Mouse (Mus musculus) megakaryocyte-erythroid progenitor cell, adult 5 weeks (primary cell): ENCODE results near the gene Ahnak. TPM values are rescaled to one million over a fixed set of nuclear protein-coding genes. Genes with fewer than 3 reads are reported as not detected.

Experiments
- polyA plus RNA-seq: library from polyadenylated mRNA; stranded (reverse); fragments of >175 nt; gene quantifications from 2 replicates; pipeline ENCODE4 v1.2.3, GENCODE M21; 2012

Ahnak gene
- polyA plus RNA-seq: 19.1 and 29.1 TPM in 2 replicates

DNA sequence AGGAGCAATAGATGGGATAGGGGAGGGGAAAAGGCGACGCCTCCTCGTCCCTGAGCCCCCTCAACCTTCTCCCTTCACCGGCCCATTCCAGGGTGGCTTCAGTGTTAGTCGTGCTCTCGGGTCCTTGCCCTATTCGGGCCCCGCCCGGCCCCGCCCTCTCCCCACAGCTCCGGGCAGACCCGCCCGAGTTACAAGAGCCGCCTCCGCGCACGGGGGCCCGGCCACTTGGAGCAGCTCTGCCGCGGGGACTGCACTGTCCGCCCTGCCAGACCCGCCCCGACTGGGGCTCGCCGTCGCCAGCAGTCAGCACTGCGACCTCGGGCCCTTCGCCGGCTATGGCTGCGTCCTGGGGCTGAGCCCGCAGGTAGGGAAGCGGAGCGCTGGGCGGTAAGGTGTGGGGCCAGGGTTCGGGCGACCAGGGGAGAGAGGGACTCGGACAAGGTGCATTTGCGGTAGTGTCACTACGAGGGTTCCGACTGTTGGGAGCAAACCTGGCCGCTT lies at the start of gene Ahnak:
Ahnak (plus strand) TSS at position 219 of the 501 bp plus-strand sequence.

DNA sequence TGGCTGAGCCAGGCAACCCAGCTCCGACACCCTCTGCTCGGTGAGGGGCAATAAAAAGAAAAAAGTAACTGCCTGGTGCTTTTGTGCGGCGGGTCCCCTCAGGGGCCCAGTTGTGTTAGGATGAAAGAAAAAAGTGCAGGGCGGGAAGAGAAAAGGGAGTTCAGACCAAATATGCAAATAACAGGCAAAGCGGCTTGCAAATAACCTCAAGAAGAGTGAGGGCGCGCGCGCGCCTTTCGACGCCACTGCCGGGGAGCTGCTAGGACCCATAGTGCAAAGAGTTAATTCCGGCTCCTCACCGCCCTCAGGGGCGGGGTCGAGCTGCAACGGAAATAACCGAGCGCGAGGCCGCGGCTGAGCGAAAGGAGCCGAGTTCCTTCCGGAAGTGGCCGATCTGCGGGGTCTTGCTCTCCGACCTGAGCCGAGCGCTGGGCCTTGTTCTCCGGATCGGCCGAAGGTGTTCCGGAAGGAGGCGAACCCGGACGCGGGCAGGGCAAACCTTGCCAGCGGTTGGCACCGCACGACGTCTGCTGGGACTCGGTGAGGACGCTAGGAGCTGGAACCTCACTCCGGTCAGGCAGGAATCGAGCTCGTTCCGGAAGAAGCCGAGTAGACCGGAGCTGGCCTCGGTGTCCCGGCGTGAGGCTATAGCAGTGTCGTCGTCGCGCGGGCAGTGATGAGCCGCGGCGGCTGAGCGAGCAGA lies 47.4 kb upstream of the Ahnak start, which contains the start of gene Mta2:
Mta2 (plus strand) TSS at position 361 of the 703 bp plus-strand sequence.

DNA sequence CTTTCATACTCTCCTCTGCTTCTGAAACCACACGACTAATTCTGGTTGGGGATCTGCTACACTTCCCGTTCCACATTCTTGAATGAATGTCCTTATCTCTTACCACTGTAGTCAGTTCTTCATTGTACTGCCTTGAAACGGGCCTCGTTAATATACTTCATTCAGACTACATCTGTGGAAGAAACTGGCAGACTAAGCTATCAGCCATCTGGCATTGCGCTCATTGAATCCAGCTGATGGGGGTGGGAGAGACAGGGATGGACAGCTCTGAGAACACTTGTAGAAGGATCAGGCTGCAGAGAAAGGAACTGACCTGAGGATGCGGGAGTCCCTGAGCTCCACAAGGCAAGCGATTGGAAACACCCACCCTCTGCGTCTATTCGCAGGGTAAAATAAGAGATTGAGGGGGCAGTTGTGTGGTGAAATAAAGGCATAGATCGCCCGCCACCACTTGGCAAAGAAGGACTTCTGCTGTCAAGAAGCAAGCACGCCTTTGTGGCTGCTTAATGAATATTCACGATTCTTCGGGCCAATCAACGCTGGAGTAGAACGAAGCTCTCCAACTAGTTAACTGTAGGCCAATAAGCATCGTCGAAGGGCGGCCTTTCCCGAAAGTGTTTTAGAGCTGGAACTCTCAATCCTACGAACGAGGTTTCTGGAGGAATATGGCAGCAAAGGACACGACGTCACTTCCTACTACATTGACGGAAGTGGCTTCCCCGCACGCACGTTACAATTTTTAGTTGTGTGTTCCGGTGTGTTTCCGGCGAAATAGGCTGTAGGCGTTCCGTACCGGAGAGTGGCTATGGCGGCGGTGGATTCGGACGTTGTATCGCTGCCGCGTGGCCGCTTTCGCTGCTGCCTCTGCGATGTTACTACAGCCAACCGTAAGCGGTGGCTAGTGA lies 35.7 kb upstream of the Ahnak start, which contains the start of gene Tut1:
Tut1 (plus strand) TSS at position 713 of the 905 bp plus-strand sequence.

DNA sequence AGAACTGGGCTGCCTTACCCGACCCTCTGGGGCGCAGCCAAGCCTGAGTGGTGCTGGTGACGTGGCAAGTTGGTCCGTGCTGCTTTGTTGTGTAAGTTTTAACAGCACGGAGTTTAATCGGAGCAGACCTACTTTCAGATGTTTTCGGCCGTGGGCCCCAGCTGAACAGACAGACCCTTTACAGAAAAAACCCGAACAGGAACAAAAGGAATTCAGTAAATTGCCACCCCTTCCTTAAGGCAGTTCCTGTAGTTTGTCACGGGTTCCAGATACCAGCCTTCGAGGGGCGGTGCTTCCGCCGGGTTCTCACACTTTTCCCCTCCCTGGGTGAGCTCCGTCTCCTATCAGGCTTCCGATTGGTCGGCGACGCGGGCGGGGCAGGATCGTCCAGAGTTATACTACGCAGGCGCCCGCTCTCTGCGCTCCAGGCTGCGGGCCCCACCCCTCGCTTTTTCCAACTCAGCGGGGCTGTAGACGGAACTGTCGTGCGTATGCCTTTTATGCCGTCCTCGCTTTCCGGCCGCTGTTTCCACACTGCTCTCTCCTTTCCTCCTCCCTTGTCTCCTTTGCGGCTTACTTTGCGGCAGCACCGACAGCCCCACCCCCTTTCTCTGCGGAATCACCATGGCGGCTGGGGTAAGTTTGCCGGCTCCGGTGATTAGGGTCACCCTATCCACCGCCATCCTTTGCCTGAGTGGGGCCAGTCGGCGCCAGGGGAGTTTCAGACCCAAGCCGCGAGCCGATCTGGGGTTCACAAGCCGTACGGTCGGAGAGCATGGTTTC lies 22.3 kb upstream of the Ahnak start, which contains the start of gene Eef1g:
Eef1g (plus strand) TSS at position 452 of the 783 bp plus-strand sequence.

DNA sequence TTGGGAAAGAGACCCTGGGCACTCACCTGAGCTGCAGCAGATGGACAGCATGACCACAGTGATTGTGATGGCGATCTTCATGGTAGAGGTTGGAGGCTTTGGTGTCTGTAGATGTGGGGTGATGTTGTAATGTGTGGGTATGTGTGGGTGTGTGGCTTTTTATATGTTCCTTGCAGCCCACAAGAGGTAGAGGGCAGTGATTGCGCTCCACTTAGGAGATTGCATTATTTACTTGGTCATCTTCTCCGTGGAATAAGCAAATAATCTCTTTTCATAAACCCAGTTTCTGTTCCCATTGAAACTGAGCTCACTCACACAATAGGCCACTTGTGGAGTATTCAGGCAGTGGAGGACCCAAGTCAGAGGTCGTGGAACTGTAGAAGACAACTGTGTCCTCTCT lies 98.7 kb downstream of the Ahnak start, which contains the start of gene Scgb1a1:
Scgb1a1 (minus strand) TSS at position 138 of the 400 bp plus-strand sequence.

Other genes starting within 250 kb of the Ahnak start
- gene 1700092M07Rik, start 248.6 kb upstream of the Ahnak start, polyA plus RNA-seq: 1.1 and 2.8 TPM in 2 replicates
- 24.2 and 27.7 TPM in 2 replicates for gene Stx5a, start 247.9 kb upstream of the Ahnak start, polyA plus RNA-seq
- 37.5 and 54.2 TPM in 2 replicates for gene Nxf1, start 232.2 kb upstream of the Ahnak start, polyA plus RNA-seq
- 51.0 and 63.4 TPM in 2 replicates for gene Tmem223, start 218.3 kb upstream of the Ahnak start, polyA plus RNA-seq
- gene Tmem179b, start 214.8 kb upstream of the Ahnak start, polyA plus RNA-seq: 61.1 and 78.1 TPM in 2 replicates
- gene Taf6l, start 202.9 kb upstream of the Ahnak start, polyA plus RNA-seq: 35.3 and 40.4 TPM in 2 replicates
- 5.0 and 6.5 TPM in 2 replicates for gene Polr2g, start 190.7 kb upstream of the Ahnak start, polyA plus RNA-seq
- 0.30 and 0.85 TPM in 2 replicates for gene Zbtb3, start 186.7 kb upstream of the Ahnak start, polyA plus RNA-seq
- 2.8 and 3.5 TPM in 2 replicates for gene Ttc9c, start 170.0 kb upstream of the Ahnak start, polyA plus RNA-seq
- gene Hnrnpul2, start 169.3 kb upstream of the Ahnak start, polyA plus RNA-seq: 136 and 204 TPM in 2 replicates
- gene AC129217.1, start 159.5 kb upstream of the Ahnak start, polyA plus RNA-seq: 141 and 155 TPM in 2 replicates
- gene Bscl2, start 151.8 kb upstream of the Ahnak start, polyA plus RNA-seq: 91.7 and 97.7 TPM in 2 replicates
- not detected in 2 replicates for gene Gng3, start 150.1 kb upstream of the Ahnak start, polyA plus RNA-seq
- 0.07 and 0.34 TPM in 2 replicates for gene Lrrn4cl, start 138.5 kb upstream of the Ahnak start, polyA plus RNA-seq
- 176 and 267 TPM in 2 replicates for gene Ubxn1, start 117.8 kb upstream of the Ahnak start, polyA plus RNA-seq
- 60.4 and 63.7 TPM in 2 replicates for gene Uqcc3, start 108.4 kb upstream of the Ahnak start, polyA plus RNA-seq
- 0.47 and 0.98 TPM in 2 replicates for gene Lbhd1, start 105.6 kb upstream of the Ahnak start, polyA plus RNA-seq
- not detected in 2 replicates for gene Gm49403, start 105.4 kb upstream of the Ahnak start, polyA plus RNA-seq
- gene 1810009A15Rik, start 100.4 kb upstream of the Ahnak start, polyA plus RNA-seq: 68.5 and 78.3 TPM in 2 replicates
- gene Gm49416, start 100.4 kb upstream of the Ahnak start, polyA plus RNA-seq: 10.1 and 13.2 TPM in 2 replicates
- gene Ints5, start 96.3 kb upstream of the Ahnak start, polyA plus RNA-seq: 32.4 and 39.0 TPM in 2 replicates
- gene Ganab, start 91.2 kb upstream of the Ahnak start, polyA plus RNA-seq: 52.6 and 60.1 TPM in 2 replicates
- gene B3gat3, start 68.9 kb upstream of the Ahnak start, polyA plus RNA-seq: 129 and 153 TPM in 2 replicates
- 8.8 and 9.0 TPM in 2 replicates for gene Rom1, start 59.9 kb upstream of the Ahnak start, polyA plus RNA-seq
- 76.3 and 82.6 TPM in 2 replicates for gene Eml3, start 59.7 kb upstream of the Ahnak start, polyA plus RNA-seq
- gene Mta2, start 47.4 kb upstream of the Ahnak start, polyA plus RNA-seq: 58.4 and 74.1 TPM in 2 replicates
- gene Tut1, start 35.4 kb upstream of the Ahnak start, polyA plus RNA-seq: 28.2 and 29.0 TPM in 2 replicates
- gene Eef1g, start 22.2 kb upstream of the Ahnak start, polyA plus RNA-seq: 124 and 163 TPM in 2 replicates
- not detected in 2 replicates for gene Scgb1a1, start 98.7 kb downstream of the Ahnak start, polyA plus RNA-seq
- 84.3 and 107 TPM in 2 replicates for gene Asrgl1, start 146.4 kb downstream of the Ahnak start, polyA plus RNA-seq